Mouse (Mus musculus) limb, embryonic 12.5 days (tissue): Measurements from ENCODE around the gene Trappc2. TPM values are rescaled to one million over a fixed set of nuclear protein-coding genes. Genes with fewer than 3 reads are reported as not detected.

ENCODE experiments used
- ATAC-seq: fragments of 200-750 bp; cut with Nextera tagmentation; 2 replicates; pipeline ENCODE4 v1.8.0; 2017; ENCODE audit warnings: low read depth, moderate TSS enrichment; ENCODE audit not compliant: insufficient number of reproducible peaks, insufficient read depth, low FRiP score, low TSS enrichment
- H3K27ac ChIP-seq: fragments of 300-500 bp; sonication (generic); 2 replicates; pipeline ENCODE4 v1.5.1; 2016; ENCODE audit warnings: mild to moderate bottlenecking, moderate library complexity
- H3K27me3 ChIP-seq: fragments of 300-500 bp; sonication (generic); 2 replicates; pipeline ENCODE4 v1.6.1; 2016; ENCODE audit warnings: mild to moderate bottlenecking, moderate library complexity
- H3K36me3 ChIP-seq: fragments of 300-500 bp; sonication (generic); 2 replicates; pipeline ENCODE4 v1.6.1; 2016; ENCODE audit warnings: mild to moderate bottlenecking, moderate library complexity
- H3K4me1 ChIP-seq: fragments of 300-500 bp; sonication (generic); replicated peaks from 2 replicates; pipeline ENCODE4 v1.6.1; 2016
- H3K4me2 ChIP-seq: fragments of 300-500 bp; sonication (generic); 2 replicates; pipeline ENCODE4 v1.6.1; 2016; ENCODE audit warnings: mild to moderate bottlenecking, moderate library complexity
- H3K4me3 ChIP-seq: fragments of 300-500 bp; sonication (generic); replicated peaks from 2 replicates; pipeline ENCODE4 v1.5.1; 2016; ENCODE audit warnings: mild to moderate bottlenecking
- H3K9ac ChIP-seq: fragments of 300-500 bp; sonication (generic); replicated peaks from 2 replicates; pipeline ENCODE4 v1.6.1; 2016; ENCODE audit warnings: mild to moderate bottlenecking, moderate library complexity
- H3K9me3 ChIP-seq: fragments of 300-500 bp; sonication (generic); 2 replicates; pipeline ENCODE4 v1.6.1; 2016; ENCODE audit warnings: mild to moderate bottlenecking, moderate library complexity
- WGBS: fragments of 180-500 bp; shearing (Covaris S2); methylation state at CpG from one replicate; pipeline ENCODE4 v1.1.7; 2016; 5-methylcytosine and 5-hydroxymethylcytosine counted together
- polyA plus RNA-seq: library from polyadenylated mRNA; unstranded; fragments of >200 nt; fragmentation: Nextera tagmentation; extraction: Ambion mirVana; gene quantifications from 2 replicates; pipeline ENCODE4 v1.2.1, GENCODE M21; 2016

Gene Trappc2
- polyA plus RNA-seq, 1 experiment from 2014 or later: 18.4 TPM

DNA sequence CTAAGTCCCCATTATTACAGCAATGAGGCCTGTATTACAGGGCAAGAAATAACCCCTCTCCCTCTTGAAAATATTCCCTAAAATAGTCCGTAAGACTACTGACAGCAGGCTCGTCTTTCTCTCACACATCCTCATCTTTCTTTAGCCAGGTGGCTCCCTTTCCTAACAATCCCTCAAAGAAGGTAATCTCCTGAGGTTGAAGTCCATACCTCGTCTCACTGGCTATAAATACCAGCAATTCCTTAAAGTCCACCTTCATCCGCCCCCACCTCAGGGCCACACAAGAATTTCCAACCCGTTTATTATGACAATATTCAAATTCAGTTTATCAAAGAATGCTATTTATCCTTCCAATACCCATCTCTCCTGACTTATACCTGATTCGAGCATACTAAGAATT, 32.2 kb downstream of the Trappc2 start:
- H3K36me3 ChIP-seq: peaks cover 4% of the 10 kb centered on the region; the same call in 1 of the 2 replicates
- H3K4me1 ChIP-seq: 0 out of 2 replicates have a peak, but pooled peaks cover 4% of the 10 kb centered on the region
- H3K27me3 ChIP-seq: peaks cover 35% of the 10 kb centered on the region
- ATAC-seq: no peak
- no peak overlapping the region for H3K9ac ChIP-seq
- no peaks in the 10 kb centered on the region for H3K9me3 ChIP-seq
- H3K4me2 ChIP-seq: no peak overlapping the region
- 82% methylated on average over 6 of the region's 6 CpGs for WGBS
- H3K27ac ChIP-seq: no peak overlapping the region
- no peak overlapping the region for H3K4me3 ChIP-seq

DNA sequence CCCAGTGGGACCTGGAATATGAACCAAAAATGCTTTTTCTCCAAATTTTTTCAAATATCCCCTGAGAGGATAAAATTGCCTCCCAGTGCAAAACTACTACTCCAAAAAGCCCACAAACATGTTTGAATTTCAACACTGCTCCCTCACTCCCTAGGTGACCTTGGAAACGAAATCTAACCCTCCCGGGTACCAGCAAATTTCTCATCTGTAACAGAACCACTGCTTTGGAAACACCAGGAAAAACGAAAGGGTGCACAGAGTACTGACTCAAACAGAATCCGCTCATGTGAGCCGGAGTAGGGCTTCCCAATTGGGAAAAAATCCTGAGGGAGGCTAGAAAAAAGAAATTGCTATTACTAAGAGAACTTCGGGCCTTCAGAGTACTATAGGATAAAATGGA, 37.0 kb downstream of the Trappc2 start:
- Histone ChIP-seq H3K4me3 (0 out of 2 replicates have a peak overlapping the region, but pooled peaks have one; percentile 7), H3K27ac (no peak overlapping the region), H3K36me3 (no peaks in the 10 kb centered on the region; the same call in 1 of the 2 replicates), H3K4me2 (peak overlapping the region; percentile 55), H3K27me3 (peaks cover 30% of the 10 kb centered on the region), H3K9me3 (no peaks in the 10 kb centered on the region), H3K4me1 (0 out of 2 replicates have a peak, but pooled peaks cover 4% of the 10 kb centered on the region), H3K9ac (no peak overlapping the region)
- WGBS: 55% methylated on average over 6 of the region's 6 CpGs
- ATAC-seq: no peak

DNA sequence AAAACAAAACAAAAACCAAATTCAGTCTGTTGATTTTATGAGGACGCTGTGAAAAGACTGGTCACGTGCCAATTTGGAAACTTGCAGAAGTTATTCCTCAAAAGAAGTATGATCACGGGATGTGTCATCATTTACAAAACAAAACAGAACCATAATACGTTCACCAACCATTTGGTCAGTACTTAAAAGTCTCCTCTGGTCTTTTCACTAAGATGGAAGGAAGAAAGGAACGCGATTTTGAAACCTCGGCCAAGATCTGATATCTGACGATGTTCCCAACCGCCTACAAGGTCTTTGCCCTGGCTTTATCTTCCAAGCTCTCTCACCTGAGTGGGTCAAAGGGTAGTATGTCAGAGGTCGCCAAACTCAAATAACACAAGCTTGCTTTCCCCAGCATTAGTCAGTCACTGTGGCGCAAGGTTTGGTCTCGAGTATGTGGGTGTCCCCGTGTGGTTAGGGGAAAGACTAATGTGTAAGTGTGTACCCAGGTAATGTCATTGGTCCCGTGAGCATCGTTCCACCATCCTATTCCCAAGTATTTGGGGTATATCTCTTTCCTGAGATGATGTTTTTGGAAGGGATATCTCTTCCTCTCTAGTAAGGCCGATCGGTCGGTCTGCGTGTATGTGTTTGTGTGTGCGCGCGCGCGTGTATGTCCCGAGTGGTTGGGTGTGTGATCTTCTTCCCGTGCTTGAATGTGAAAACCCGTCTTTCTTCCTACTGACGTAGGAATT, 38.4 kb downstream of the Trappc2 start:
- Histone ChIP-seq H3K4me3 (peak overlapping the region; percentile 56), H3K4me2 (peak overlapping the region; percentile 55), H3K27ac (peak overlapping the region; percentile 77; the same call in 1 of the 2 replicates), H3K4me1 (0 out of 2 replicates have a peak, but pooled peaks cover 4% of the 10 kb centered on the region), H3K9ac (peak overlapping the region; percentile 70), H3K36me3 (no peaks in the 10 kb centered on the region; the same call in 1 of the 2 replicates), H3K27me3 (peaks cover 33% of the 10 kb centered on the region), H3K9me3 (no peaks in the 10 kb centered on the region)
- WGBS: 22% methylated on average over 28 of the region's 28 CpGs
- ATAC-seq: peak; percentile 16; the same call in 1 of the 2 replicates

DNA sequence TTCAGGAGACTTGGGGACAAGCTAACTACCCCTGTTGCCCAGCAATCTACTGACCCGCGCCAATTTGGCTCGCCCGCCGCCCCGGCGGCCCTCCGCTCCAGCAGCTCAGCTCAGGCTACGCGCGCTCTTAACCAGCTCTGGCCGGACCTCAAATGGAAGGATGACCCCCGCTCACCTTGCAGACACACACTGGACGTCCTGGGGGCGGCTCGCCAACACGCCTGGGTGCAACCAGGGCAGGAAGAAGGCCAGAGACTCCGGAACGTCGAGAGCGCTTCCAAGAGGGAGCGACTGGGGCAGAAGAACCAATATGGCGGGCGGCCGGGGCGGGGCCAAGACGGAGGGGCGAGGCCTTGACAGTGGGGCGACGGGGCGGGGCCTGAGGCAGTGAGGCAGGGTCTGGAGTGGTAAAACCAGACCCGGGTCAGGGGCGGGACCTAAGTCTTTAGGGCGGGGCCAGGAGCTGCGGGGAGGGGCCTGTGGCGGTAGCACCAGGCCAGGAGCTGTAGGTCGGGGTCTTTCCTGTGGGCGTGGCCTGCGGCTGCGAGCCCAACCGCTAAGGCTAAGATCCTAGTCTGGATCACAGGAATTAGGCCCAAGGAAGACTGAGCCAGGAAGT, 39.1 kb downstream of the Trappc2 start, which contains the start of gene Rab9:
Rab9 (minus strand) TSS at position 503 of the 619 bp plus-strand sequence.
- ATAC-seq: peak; percentile 98
- peaks cover 28% of the 10 kb centered on the region for H3K27me3 ChIP-seq
- H3K4me3 ChIP-seq: peak within 1 kb of the TSS; percentile 56
- 13% methylated on average over 39 of the region's 41 CpGs for WGBS
- no peaks in the 10 kb centered on the region; the same call in 1 of the 2 replicates for H3K36me3 ChIP-seq
- H3K9me3 ChIP-seq: no peaks in the 10 kb centered on the region
- H3K4me1 ChIP-seq: 0 out of 2 replicates have a peak, but pooled peaks cover 4% of the 10 kb centered on the region
- peak within 1 kb of the TSS; percentile 77 for H3K27ac ChIP-seq
- H3K9ac ChIP-seq: peak within 1 kb of the TSS; percentile 70
- H3K4me2 ChIP-seq: peak within 1 kb of the TSS; percentile 55

DNA sequence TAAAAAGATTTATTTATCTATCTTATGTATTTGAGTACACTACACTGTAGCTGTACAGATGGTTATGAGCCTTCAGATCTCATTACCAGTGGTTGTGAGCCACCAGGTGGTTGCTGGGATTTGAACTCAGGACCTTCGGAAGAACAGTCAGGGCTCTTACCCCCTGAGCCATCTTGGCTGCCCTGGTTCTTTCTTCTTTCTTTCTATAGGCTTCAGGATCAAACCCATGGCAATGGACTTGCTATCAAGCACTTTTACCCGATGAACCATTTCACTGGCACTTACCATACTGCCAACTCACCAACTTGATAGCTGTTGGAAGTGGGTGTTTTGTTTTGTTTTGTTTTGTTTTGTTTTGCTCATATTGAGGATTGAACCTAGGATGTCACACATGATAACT, 54.7 kb downstream of the Trappc2 start:
- Histone ChIP-seq H3K27me3 (0 out of 2 replicates have a peak, but pooled peaks cover 6% of the 10 kb centered on the region), H3K36me3 (no peaks in the 10 kb centered on the region), H3K9me3 (no peaks in the 10 kb centered on the region), H3K27ac (no peak overlapping the region), H3K9ac (no peak overlapping the region), H3K4me3 (no peak overlapping the region), H3K4me2 (no peak overlapping the region), H3K4me1 (no peaks in the 10 kb centered on the region)
- 92% methylated on average over 2 of the region's 2 CpGs for WGBS
- no peak for ATAC-seq

DNA sequence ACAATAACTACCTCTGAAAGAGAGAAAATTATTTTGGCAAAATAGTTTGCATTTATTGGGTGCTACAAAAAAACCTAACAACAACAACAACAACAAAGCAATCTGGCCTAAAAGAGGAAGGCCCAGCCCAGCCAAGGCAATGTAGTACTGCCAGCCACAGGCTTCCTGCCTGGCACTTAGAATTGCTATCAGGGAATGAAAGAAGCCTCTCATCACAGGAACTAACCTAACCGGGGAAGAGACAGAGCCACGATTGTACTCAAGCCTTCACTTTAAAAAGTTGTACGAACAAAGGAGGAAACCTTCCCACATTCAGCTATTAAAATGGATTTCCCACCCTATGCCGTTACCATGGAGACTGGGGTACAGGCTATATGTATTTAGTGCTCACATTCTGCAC, 57.4 kb downstream of the Trappc2 start:
- Histone ChIP-seq H3K27ac (no peak overlapping the region), H3K4me2 (no peak overlapping the region), H3K9ac (no peak overlapping the region), H3K9me3 (no peaks in the 10 kb centered on the region), H3K4me3 (no peak overlapping the region), H3K36me3 (peaks cover 2% of the 10 kb centered on the region; the same call in 1 of the 2 replicates), H3K27me3 (peaks cover 5% of the 10 kb centered on the region; the same call in 1 of the 2 replicates), H3K4me1 (no peaks in the 10 kb centered on the region)
- 85% methylated on average over 4 of the region's 4 CpGs for whole genome bisulfite sequencing
- ATAC-seq: no peak

DNA sequence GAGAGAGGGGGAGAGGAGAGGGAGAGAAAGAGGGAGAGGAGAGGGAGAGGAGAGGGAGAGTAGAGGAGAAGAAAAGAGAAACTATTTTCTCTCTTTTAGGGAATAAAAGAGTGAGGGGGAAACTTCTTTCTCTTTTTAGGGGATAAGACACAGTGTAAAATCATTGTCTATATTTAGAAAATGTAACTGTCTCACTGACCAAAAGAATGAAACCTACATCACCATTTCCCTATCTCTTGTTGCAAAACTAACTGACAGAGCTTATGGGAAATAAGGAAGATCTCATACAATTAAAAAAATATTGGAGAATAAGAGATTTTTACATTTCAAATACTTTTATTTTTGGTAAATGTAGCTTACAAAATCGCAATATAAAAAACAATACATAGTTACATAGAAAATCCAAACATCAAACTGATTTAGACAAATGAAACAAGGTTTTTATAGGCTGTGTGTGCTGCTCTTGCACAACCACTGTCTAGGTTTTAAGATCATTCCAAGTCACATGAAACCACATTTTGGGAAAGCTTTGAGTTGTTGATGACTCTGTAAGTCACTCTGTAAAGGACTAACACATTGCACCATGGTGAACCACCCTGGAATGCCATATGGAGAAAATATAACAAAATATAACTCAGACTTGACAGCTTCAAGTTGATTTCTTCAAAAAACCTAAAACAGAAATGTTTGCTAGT, 59.3 kb downstream of the Trappc2 start:
- Histone ChIP-seq H3K9ac (no peak overlapping the region), H3K27me3 (peaks cover 8% of the 10 kb centered on the region; the same call in 1 of the 2 replicates), H3K27ac (no peak overlapping the region), H3K4me3 (no peak overlapping the region), H3K36me3 (peaks cover 12% of the 10 kb centered on the region; the same call in 1 of the 2 replicates), H3K4me1 (no peaks in the 10 kb centered on the region), H3K9me3 (no peaks in the 10 kb centered on the region), H3K4me2 (no peak overlapping the region)
- ATAC-seq: no peak
- WGBS: 88% methylated on average over 1 of the region's 1 CpGs

Other genes starting within 250 kb of the Trappc2 start
- gene Gpm6b, start 201.7 kb upstream of the Trappc2 start, polyA plus RNA-seq: 17.0 and 17.2 TPM in 2 replicates
- gene Ofd1, start 130 bp downstream of the Trappc2 start, polyA plus RNA-seq: 8.9 and 9.4 TPM in 2 replicates
- gene Rab9, start 39.3 kb downstream of the Trappc2 start, polyA plus RNA-seq: 55.7 and 58.0 TPM in 2 replicates
- gene Tceanc, start 78.0 kb downstream of the Trappc2 start, polyA plus RNA-seq: 13.9 and 14.0 TPM in 2 replicates
- 29.1 and 33.3 TPM in 2 replicates for gene Egfl6, start 145.1 kb downstream of the Trappc2 start, polyA plus RNA-seq